Mouse (Mus musculus) small intestine, adult 2 months (tissue): ENCODE measurements around the gene Mrpl51. TPM values are rescaled to one million over a fixed set of nuclear protein-coding genes. Genes with fewer than 3 reads are reported as not detected.
"Not testable (repeated sequence)": the region's sequence is repeated elsewhere in the genome, so short reads cannot be mapped to it uniquely, and the experiment has no call there.

ENCODE experiments used
- H3K27ac ChIP-seq: fragments of 200-500 bp; 2 replicates; pipeline ENCODE4 v1.5.1; 2012; ENCODE audit warnings: low read depth, low read length, control low read depth, inconsistent platforms; ENCODE audit not compliant: insufficient read depth
- H3K27me3 ChIP-seq: fragments of 200-500 bp; 2 replicates; pipeline ENCODE4 v1.6.1; 2012; ENCODE audit warnings: mild to moderate bottlenecking, moderate library complexity, low read length, inconsistent platforms; ENCODE audit not compliant: control insufficient read depth, insufficient read depth
- H3K36me3 ChIP-seq: fragments of 200-500 bp; 2 replicates; pipeline ENCODE4 v1.6.1; 2012; ENCODE audit warnings: mild to moderate bottlenecking, low read length, control low read depth, inconsistent platforms; ENCODE audit not compliant: control insufficient read depth, insufficient read depth
- H3K4me1 ChIP-seq: fragments of 200-500 bp; 2 replicates; pipeline ENCODE4 v1.6.1; 2012; ENCODE audit warnings: low read length, inconsistent platforms, mixed read lengths; ENCODE audit not compliant: control insufficient read depth, insufficient read depth, insufficient read length
- H3K4me3 ChIP-seq: fragments of 200-500 bp; 2 replicates; pipeline ENCODE4 v1.5.1; 2012; ENCODE audit warnings: low read depth, mild to moderate bottlenecking, control low read depth, inconsistent platforms, low read length, moderate library complexity
- CTCF ChIP-seq: fragments of 200-500 bp; IDR thresholded peaks from 2 replicates; pipeline ENCODE4 v1.5.1; 2012; ENCODE audit warnings: low read depth, mild to moderate bottlenecking, control low read depth, inconsistent platforms, low read length, moderate library complexity, mixed read lengths; ENCODE audit not compliant: insufficient replicate concordance, insufficient read length; ENCODE audit errors: extremely low read depth
- POLR2A ChIP-seq: fragments of 200-500 bp; IDR thresholded peaks from 2 replicates; pipeline ENCODE4 v1.6.1; 2012; ENCODE audit warnings: low read depth, mild to moderate bottlenecking, control low read depth, inconsistent platforms, low read length, moderate library complexity
- WGBS: fragments of 180-500 bp; shearing (Covaris S2); methylation state at CpG from one replicate; pipeline ENCODE4 v1.1.7; 2018; 5-methylcytosine and 5-hydroxymethylcytosine counted together
- polyA plus RNA-seq: library from polyadenylated mRNA; depleted of rRNA; stranded (reverse); fragments of >200 nt; gene quantifications from 2 replicates; pipeline ENCODE4 v1.2.3, GENCODE M21; 2012

Mrpl51 gene
- polyA plus RNA-seq, 1 experiment = 62.7 TPM

- Histone ChIP-seq H3K27ac (no peak overlapping the region), H3K4me1 (peaks cover 14% of the 10 kb centered on the region), H3K27me3 (no peaks in the 10 kb centered on the region; the same call in 1 of the 2 replicates), H3K36me3 (peaks cover 30% of the 10 kb centered on the region), H3K4me3 (no peak overlapping the region)
- no peak for TF ChIP-seq POLR2A
- no peak for TF ChIP-seq CTCF
- 89% methylated on average over 7 of the region's 7 CpGs for WGBS
Observed at GRCm38 (mm10) chr6:125159773-125160557, 31.6 kb upstream of the Mrpl51 start.

GRCm38 (mm10) chr6:125160558-125160853 lies 31.1 kb upstream of the Mrpl51 start:
- Histone ChIP-seq H3K4me1 (peaks cover 14% of the 10 kb centered on the region), H3K27ac (peak overlapping the region; percentile 31; the same call in 1 of the 2 replicates), H3K4me3 (no peak overlapping the region), H3K27me3 (no peaks in the 10 kb centered on the region; the same call in 1 of the 2 replicates), H3K36me3 (peaks cover 30% of the 10 kb centered on the region)
- TF ChIP-seq POLR2A (no peak), CTCF (no peak)
- WGBS = 83% methylated on average over 10 of the region's 10 CpGs

GRCm38 (mm10) chr6:125160854-125161760 lies 30.5 kb upstream of the Mrpl51 start:
- Histone ChIP-seq H3K27ac (peak overlapping the region; percentile 31), H3K36me3 (peaks cover 30% of the 10 kb centered on the region), H3K27me3 (no peaks in the 10 kb centered on the region), H3K4me3 (no peak overlapping the region), H3K4me1 (peaks cover 14% of the 10 kb centered on the region)
- TF ChIP-seq POLR2A = no peak
- no peak for TF ChIP-seq CTCF
- 24% methylated on average over 22 of the region's 22 CpGs for WGBS

- H3K4me1 ChIP-seq = peaks cover 18% of the 10 kb centered on the region
- not testable (repeated sequence) for H3K4me3 ChIP-seq, H3K27me3 ChIP-seq
- WGBS = 16% methylated on average over 4 of the region's 5 CpGs
- peak; percentile 12; the same call in 1 of the 2 replicates for TF ChIP-seq CTCF
- peaks cover 30% of the 10 kb centered on the region for H3K36me3 ChIP-seq
- H3K27ac ChIP-seq = peak overlapping the region; percentile 7; the same call in 1 of the 2 replicates
Observed at GRCm38 (mm10) chr6:125161971-125162370, 29.6 kb upstream of the Mrpl51 start.

- H3K36me3 ChIP-seq = peaks cover 30% of the 10 kb centered on the region
- not testable (repeated sequence) for H3K27me3 ChIP-seq, H3K27ac ChIP-seq
- H3K4me1 ChIP-seq = peaks cover 23% of the 10 kb centered on the region
- WGBS = 76% methylated on average over 13 of the region's 16 CpGs
- 0 out of 2 replicates have a peak overlapping the region, but pooled peaks have one; percentile 2 for H3K4me3 ChIP-seq
Observed at GRCm38 (mm10) chr6:125162615-125163305, 28.8 kb upstream of the Mrpl51 start.

- Histone ChIP-seq H3K27me3 (no peaks in the 10 kb centered on the region), H3K36me3 (peaks cover 28% of the 10 kb centered on the region), H3K4me3 (peak overlapping the region; percentile 80), H3K4me1 (peaks cover 23% of the 10 kb centered on the region), H3K27ac (peak overlapping the region; percentile 88)
- TF ChIP-seq CTCF (no peak), POLR2A (0 out of 2 replicates have a peak, but pooled peaks have one; percentile 22)
- 18% methylated on average over 20 of the region's 20 CpGs for WGBS
Observed at GRCm38 (mm10) chr6:125163801-125164657, 27.6 kb upstream of the Mrpl51 start.
